Mouse (Mus musculus) lung, postnatal 0 days (tissue): ENCODE measurements around the gene Decr2. TPM values are rescaled to one million over a fixed set of nuclear protein-coding genes. Genes with fewer than 3 reads are reported as not detected.
A peak's percentile ranks its signal among the peaks of the same experiment; 100 is the strongest.

ENCODE experiments used
- ATAC-seq: fragments of 200-750 bp; cut with Nextera tagmentation; 2 replicates; pipeline ENCODE4 v1.8.0; 2017; ENCODE audit warnings: moderate library complexity
- DNase-seq: peaks from one replicate; pipeline ENCODE4 v3.0.0-alpha.2; 2016; ENCODE audit warnings: low spot score
- H3K27ac ChIP-seq: fragments of 300-500 bp; sonication (generic); 2 replicates; pipeline ENCODE4 v1.5.1; 2014; ENCODE audit warnings: antibody characterized with exemption, mild to moderate bottlenecking, low read length, mixed read lengths
- H3K27me3 ChIP-seq: fragments of 300-500 bp; sonication (generic); replicated peaks from 2 replicates; pipeline ENCODE4 v1.6.1; 2014; ENCODE audit warnings: low read length, mixed read lengths; ENCODE audit not compliant: insufficient read depth
- H3K36me3 ChIP-seq: fragments of 300-500 bp; sonication (generic); 2 replicates; pipeline ENCODE4 v1.6.1; 2014; ENCODE audit warnings: low read length, mixed read lengths; ENCODE audit not compliant: insufficient read depth
- H3K4me1 ChIP-seq: fragments of 300-500 bp; sonication (generic); 2 replicates; pipeline ENCODE4 v1.6.1; 2014; ENCODE audit warnings: antibody characterized with exemption, low read depth, low read length, mixed read lengths; ENCODE audit not compliant: insufficient read depth
- H3K4me2 ChIP-seq: fragments of 300-500 bp; sonication (generic); replicated peaks from 2 replicates; pipeline ENCODE4 v1.6.1; 2014; ENCODE audit warnings: low read depth, mild to moderate bottlenecking, low read length, moderate library complexity, mixed read lengths
- H3K4me3 ChIP-seq: fragments of 300-500 bp; sonication (generic); 2 replicates; pipeline ENCODE4 v1.5.1; 2014; ENCODE audit warnings: low read depth, low read length
- H3K9ac ChIP-seq: fragments of 300-500 bp; sonication (generic); replicated peaks from 2 replicates; pipeline ENCODE4 v1.6.1; 2014; ENCODE audit warnings: low read depth, mild to moderate bottlenecking
- H3K9me3 ChIP-seq: fragments of 300-500 bp; sonication (generic); 2 replicates; pipeline ENCODE4 v1.6.1; 2016; ENCODE audit warnings: low read length, mixed read lengths
- CTCF ChIP-seq: IDR thresholded peaks from 2 replicates; pipeline ENCODE4 v1.5.1; 2016; ENCODE audit warnings: antibody characterized with exemption, mild to moderate bottlenecking
- EP300 ChIP-seq: IDR thresholded peaks from 2 replicates; pipeline ENCODE4 v1.6.1; 2016; ENCODE audit warnings: antibody characterized with exemption, mild to moderate bottlenecking, control low read depth
- WGBS: fragments of 180-500 bp; shearing (Covaris S2); extraction: QIAGEN DNeasy Blood & Tissue Kit; methylation state at CpG from one replicate; pipeline ENCODE4 v1.1.7; 2014; 5-methylcytosine and 5-hydroxymethylcytosine counted together
- polyA plus RNA-seq: library from polyadenylated mRNA; unstranded; fragments of >200 nt; fragmentation: Nextera tagmentation; extraction: Ambion mirVana; gene quantifications from 2 replicates; pipeline ENCODE4 v1.2.1, GENCODE M21; 2015

Gene Decr2
- polyA plus RNA-seq, 1 experiment from 2014 or later: 18.7 TPM

- 86% methylated on average over 8 of the region's 8 CpGs for WGBS
- H3K9ac ChIP-seq: no peak overlapping the region
- H3K36me3 ChIP-seq: no peaks in the 10 kb centered on the region
- H3K4me1 ChIP-seq: no peaks in the 10 kb centered on the region
- no peak overlapping the region for H3K4me2 ChIP-seq
- no peaks in the 10 kb centered on the region for H3K27me3 ChIP-seq
- ATAC-seq: no peak
- H3K27ac ChIP-seq: peak overlapping the region; percentile 38; the same call in 1 of the 2 replicates
- TF ChIP-seq EP300 (no peak), CTCF (no peak)
- H3K9me3 ChIP-seq: no peaks in the 10 kb centered on the region
- no peak overlapping the region for H3K4me3 ChIP-seq
- no peak for DNase-seq
Measured at GRCm38 (mm10) chr17:26057278-26057677, 32.9 kb downstream of the Decr2 start.

GRCm38 (mm10) chr17:26055164-26055563 is 35.0 kb downstream of the Decr2 start:
- Histone ChIP-seq H3K27ac (no peak overlapping the region), H3K4me3 (no peak overlapping the region), H3K36me3 (no peaks in the 10 kb centered on the region), H3K9ac (no peak overlapping the region), H3K27me3 (no peaks in the 10 kb centered on the region), H3K9me3 (no peaks in the 10 kb centered on the region), H3K4me1 (no peaks in the 10 kb centered on the region), H3K4me2 (no peak overlapping the region)
- TF ChIP-seq CTCF (no peak), EP300 (no peak)
- no peak for ATAC-seq
- DNase-seq: no peak
- 76% methylated on average over 6 of the region's 6 CpGs for WGBS

- ATAC-seq: no peak
- no peaks in the 10 kb centered on the region for H3K4me1 ChIP-seq
- no peak overlapping the region for H3K9ac ChIP-seq
- H3K4me2 ChIP-seq: no peak overlapping the region
- no peak overlapping the region for H3K4me3 ChIP-seq
- no peak for DNase-seq
- H3K27me3 ChIP-seq: no peaks in the 10 kb centered on the region
- no peak overlapping the region for H3K27ac ChIP-seq
- no peaks in the 10 kb centered on the region for H3K9me3 ChIP-seq
- 74% methylated on average over 17 of the region's 17 CpGs for WGBS
- no peaks in the 10 kb centered on the region for H3K36me3 ChIP-seq
- no peak for TF ChIP-seq CTCF
- TF ChIP-seq EP300: no peak
Measured at GRCm38 (mm10) chr17:26054133-26054845, 35.8 kb downstream of the Decr2 start.

- Histone ChIP-seq H3K27ac (no peak overlapping the region), H3K9ac (no peak overlapping the region), H3K27me3 (no peaks in the 10 kb centered on the region), H3K4me2 (no peak overlapping the region), H3K4me3 (no peak overlapping the region), H3K4me1 (no peaks in the 10 kb centered on the region), H3K9me3 (no peaks in the 10 kb centered on the region), H3K36me3 (no peaks in the 10 kb centered on the region)
- ATAC-seq (no peak), DNase-seq (no peak)
- TF ChIP-seq CTCF (no peak), EP300 (no peak)
- 57% methylated on average over 4 of the region's 4 CpGs for WGBS
Measured at GRCm38 (mm10) chr17:26052706-26053105, 37.4 kb downstream of the Decr2 start.

GRCm38 (mm10) chr17:26052074-26052473 is 38.1 kb downstream of the Decr2 start:
- Histone ChIP-seq H3K9ac (no peak overlapping the region), H3K4me1 (no peaks in the 10 kb centered on the region), H3K4me2 (no peak overlapping the region), H3K9me3 (no peaks in the 10 kb centered on the region), H3K27ac (no peak overlapping the region), H3K4me3 (no peak overlapping the region), H3K36me3 (no peaks in the 10 kb centered on the region), H3K27me3 (no peaks in the 10 kb centered on the region)
- ATAC-seq (no peak), DNase-seq (no peak)
- WGBS: 80% methylated on average over 4 of the region's 4 CpGs
- TF ChIP-seq CTCF (no peak), EP300 (no peak)

GRCm38 (mm10) chr17:26048118-26048517 is 42.0 kb downstream of the Decr2 start:
- Histone ChIP-seq H3K4me2 (no peak overlapping the region), H3K4me3 (no peak overlapping the region), H3K27me3 (no peaks in the 10 kb centered on the region), H3K27ac (no peak overlapping the region), H3K4me1 (peaks cover 9% of the 10 kb centered on the region; the same call in 1 of the 2 replicates), H3K36me3 (no peaks in the 10 kb centered on the region), H3K9me3 (no peaks in the 10 kb centered on the region), H3K9ac (no peak overlapping the region)
- 87% methylated on average over 8 of the region's 8 CpGs for WGBS
- DNase-seq (no peak), ATAC-seq (no peak)
- TF ChIP-seq CTCF: no peak
- no peak for TF ChIP-seq EP300
